Mouse (Mus musculus) forelimb bud, embryonic 11.5 days (tissue): ENCODE measurements around the gene Setd5.

Experiments used
- DNase-seq: peaks from one replicate; pipeline ENCODE4 v3.0.0-alpha.2; 2012; ENCODE audit warnings: low read depth, low spot score

Gene Setd5

DNA sequence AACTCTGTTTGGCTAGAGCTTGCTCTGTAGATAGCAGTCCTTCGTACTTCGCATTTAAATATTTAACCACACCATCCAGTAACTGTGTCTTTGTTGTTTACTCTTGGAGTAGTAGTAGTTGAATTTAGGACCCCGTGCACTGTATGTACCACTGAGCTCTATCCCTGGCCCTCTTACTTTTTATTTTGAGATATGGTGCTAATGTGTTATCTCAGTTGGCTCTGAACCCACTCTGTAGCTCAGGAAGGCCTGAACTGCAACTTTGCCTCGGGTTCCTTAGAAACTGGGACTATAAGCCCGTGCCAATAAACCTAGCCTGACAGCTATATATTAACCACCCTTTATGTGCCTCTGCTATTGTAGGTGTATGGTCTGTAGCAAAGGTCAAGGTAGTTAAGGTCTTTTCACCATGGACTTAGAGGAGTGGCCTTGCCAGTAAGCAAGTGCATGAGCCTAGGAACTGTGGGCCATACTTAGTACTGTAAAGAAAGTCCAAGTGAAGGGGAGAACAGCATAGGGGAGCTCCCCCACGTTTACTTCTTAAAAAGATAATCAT lies 22.5 kb upstream of the Setd5 start:
- DNase-seq = no peak

DNA sequence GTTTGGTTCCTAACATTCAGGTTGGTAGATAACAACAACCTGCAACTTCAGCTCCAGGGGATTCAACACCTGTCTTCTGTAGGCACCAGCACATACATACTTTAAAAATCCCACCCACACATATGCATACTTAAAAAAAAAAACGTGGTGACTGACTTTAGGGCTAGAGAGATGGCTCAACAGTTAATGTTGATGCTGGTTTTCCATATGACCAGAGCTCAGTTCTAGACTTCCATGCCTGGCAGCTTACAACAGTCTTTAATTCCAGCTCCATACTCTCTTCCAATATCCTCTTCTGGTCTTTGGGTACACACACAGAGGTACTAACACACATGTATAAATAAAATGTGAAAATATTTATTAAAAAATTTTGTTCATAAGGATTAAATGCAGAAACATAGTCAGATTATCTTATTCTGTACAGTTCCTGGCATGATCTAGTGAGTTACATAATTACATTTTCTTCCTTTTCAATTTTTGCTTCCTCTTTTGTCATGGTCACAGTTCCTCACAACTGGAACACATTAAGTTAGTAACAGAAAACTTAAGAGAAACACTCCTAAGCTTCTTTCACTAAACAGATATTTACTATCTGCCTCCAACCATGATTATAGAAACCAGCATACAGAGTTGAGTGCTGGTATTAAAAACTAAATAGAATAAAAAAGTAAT lies 16.1 kb upstream of the Setd5 start:
- DNase-seq = no peak

DNA sequence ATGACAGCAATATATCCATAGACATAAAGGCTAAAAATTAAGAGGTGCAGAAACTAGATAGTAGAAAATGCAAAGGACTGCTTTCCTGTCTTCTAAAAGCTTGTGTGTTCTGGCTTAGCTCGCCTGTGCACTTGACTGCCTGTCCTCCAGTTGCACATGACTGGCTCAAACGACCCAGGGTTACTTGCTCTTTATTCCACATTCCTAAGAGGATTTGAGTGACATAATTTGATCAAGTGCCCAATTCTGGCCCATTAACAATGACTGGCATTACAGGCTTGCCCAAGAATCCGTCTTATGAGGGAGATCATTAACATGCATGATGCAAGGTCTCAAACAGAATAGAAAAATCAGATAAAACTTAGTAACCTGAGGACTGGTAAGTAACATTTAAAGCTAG lies 14.9 kb upstream of the Setd5 start:
- no peak for DNase-seq

DNA sequence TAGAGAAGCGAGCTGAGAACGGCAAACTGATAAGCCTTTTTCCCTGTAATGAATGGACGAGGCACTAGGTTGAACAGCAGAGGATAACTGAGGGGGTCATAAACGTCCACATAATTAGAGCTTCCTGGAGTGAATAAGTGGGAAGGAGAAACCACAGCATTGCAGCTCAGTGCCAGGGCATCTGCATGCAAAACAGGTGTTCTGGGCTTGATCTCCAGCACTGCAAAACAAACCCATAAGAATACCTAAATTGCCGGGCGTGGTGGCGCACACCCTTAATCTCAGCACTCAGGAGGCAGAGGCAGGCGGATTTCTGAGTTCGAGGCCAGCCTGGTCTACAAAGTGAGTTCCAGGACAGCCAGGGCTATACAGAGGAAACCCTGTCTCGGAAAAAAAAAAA lies 13.8 kb upstream of the Setd5 start:
- no peak for DNase-seq

DNA sequence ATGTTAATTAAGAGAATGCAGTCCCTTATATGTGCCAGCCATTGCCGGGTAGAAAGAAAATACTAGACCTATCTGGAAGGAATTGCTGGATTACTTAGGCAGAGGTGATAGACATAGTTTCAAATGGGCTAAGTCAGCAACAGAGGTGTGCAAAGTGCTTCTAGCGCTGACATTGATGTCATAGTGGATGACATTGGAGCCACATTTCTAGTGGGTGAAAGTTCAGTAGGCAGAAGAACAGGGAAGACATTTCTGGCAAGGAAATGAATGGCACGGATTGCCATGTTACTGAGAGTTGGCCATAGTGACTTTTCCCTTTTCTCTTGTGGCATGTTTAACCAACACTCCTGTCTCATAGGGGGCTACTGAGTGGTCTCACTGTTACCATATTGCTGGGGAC lies 12.0 kb upstream of the Setd5 start:
- no peak for DNase-seq

DNA sequence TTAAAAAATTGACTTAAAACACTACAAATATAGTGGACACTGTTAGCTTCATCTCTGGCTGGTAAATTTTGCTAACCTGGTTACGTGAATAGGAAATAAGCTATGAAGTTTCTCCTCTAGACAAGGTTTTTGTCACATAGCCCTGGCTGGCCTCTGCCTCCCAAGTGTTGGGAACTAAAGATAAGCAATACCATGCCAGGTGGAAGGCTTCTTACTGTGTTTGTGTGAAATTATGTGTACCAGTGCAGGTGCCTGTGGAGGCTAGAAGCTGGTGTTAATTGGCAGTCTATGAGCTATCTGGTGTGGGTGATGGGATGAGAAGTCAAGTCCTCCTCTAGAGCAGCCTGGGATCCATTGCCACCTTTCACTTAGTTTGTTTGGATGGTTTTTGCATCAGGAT lies 8.0 kb upstream of the Setd5 start:
- no peak for DNase-seq

DNA sequence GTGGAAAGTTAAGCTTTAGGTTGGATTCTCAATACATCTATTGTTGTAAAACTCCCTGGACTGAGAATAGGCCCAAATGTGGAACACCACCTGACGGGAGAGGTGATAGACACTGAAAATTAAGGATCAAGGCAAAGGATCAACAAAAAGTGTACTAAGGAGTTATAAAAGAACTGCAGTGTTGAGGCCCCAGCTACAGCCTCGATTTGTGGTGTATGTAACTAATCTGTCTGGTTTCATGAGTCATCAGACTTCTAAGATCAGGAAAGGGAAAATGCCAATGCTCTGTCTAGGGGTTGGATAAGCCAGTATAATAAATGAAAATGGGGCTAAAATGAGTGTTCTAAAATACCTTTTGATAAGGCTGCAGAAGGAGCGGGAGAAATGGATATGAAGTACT lies 1.9 kb upstream of the Setd5 start:
- DNase-seq = no peak

DNA sequence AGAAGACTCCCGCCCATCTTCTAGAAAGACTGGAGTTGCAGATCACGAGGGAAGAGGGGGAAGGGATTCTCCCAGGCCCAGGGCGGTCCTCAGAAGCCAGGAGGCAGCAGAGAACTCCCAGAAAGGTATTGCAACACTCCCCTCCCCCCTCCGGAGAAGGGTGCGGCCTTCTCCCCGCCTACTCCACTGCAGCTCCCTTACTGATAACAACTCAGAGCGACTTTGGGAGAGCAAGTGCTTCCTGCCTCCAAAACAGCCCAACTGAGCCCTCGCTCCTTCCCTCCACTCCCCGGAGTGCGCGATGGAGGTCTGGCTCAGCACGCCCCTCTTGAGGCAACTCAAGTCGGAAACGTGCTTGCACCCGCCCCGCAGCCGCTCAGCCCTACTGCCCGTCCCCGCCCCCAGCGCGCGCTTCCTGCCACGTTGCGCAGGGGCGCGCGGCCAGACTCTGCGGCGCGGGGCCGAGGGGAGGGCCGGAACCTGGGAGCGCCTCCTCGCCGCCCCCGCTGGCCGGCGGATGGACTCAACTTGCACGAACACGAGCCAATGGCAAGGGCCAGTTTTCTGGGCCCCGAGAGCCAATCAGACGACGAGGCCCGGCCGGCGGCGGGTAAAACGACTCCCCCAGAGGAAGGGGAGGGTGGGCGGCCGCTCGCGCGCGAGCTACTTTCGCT lies 1.0 kb upstream of the Setd5 start:
- DNase-seq = peak; percentile 97

DNA sequence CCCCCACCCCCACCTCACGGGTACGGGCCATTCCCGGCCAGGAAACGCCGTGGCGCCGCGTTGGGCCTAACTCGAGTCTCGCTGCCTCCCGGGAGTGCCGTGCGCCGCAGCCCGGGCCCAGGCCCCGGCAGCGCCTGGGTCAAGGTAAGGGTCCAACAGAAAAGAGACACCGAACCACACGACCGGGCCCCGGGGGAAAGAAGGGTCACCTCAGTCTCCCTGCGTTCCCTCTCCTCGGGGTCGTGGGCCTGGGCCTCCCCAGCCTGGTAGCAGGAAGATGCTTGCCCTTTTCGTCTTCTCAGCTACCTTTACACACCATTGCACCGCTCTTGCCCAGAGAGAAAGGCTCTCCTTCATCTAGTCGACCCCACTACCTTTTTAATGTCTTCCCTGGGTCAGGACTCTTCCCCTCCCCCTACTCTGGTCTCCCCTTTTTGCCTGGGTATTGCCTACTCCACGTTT lies 435 bp downstream of the Setd5 start:
- peak; percentile 29 for DNase-seq

DNA sequence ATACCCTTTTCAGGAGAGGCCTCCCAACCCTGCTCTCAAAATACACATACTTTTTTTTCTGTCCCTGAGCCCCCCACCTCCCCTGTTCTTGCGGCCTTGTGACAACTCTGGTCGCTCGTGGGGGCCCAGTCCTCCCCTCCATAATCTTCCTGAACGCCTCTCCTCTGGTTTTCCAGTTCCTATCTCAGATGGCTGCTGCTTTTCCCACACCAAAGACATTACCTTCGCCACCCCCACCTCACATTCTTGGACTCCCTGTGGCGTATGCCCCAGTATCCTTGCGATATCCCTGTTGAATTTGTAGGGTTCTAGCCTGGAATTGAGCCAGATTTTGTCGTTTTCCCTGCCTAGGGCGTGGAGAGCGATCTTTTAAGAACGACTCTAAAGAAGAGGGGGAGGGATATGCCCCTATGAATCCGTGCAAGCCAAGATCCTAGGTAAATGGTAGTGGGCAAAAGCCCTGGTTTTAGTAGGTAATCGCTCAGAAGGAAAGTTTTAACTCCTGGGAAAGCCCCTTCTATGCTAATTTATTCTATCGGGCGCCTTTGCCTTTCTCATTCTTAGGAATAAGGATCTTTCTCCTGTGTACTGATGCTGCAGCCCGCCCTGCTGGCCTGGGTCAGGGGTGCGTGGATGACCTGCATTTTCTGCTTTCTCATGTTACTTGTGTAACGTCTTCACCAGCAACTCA lies 1.0 kb downstream of the Setd5 start:
- DNase-seq = peak; percentile 9

DNA sequence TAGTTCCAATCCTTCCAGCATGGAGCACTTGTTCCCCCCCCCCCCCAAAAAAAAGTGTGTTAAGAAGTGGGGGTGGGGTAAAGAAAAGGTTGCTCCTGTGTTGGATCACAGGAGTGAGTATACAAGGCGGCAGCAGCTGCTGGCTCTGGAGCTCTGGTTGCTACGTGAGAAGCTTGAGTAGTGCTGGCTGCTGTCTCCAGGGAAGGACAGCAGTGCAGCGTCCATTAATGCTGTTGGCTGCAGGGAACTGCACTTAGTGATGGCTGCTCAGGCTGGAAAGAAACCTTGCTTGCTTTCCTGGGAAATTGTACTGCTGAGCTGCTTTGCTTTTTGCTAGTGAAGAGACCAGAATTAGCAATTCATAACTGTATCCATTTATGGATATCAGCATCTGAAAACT lies 2.3 kb downstream of the Setd5 start:
- peak; percentile 40 for DNase-seq

DNA sequence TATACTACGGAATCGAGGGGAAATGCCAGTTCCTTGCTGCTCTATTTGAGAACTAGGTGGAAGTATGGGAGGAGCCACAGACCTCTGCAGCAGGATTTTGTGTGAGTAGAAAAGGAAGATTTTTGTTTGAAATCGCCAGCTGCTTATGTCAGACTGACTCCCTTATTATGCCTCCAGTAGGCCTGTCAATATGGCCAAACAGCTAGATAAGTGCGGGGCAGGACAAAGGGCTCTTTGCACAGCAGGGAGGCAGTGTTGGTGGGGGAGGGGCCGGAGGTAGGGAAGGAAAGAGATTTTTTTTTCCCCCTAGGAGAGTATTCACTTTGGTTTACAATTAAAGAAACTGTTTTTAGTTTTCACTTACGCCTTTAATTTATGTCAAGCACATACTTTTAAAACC lies 5.1 kb downstream of the Setd5 start:
- no peak for DNase-seq

DNA sequence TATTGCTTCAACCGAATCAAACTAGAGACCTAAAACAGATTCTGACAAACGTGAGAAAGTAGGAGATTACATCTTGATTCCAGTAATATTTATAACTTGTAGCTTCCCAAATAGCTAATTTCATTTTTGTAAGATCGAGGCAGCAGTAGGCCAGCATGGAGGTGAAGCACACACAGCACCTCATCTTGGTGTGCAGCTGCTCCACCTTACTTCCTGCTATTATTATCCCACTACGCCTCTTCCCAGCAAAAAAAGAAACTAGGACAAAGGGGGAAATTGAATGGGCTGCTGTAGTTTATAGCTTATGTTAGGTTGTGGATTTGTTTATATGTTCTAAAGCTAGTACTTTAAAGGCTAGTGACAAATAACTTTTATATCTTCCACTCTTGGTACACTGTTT lies 7.4 kb downstream of the Setd5 start:
- DNase-seq = no peak

DNA sequence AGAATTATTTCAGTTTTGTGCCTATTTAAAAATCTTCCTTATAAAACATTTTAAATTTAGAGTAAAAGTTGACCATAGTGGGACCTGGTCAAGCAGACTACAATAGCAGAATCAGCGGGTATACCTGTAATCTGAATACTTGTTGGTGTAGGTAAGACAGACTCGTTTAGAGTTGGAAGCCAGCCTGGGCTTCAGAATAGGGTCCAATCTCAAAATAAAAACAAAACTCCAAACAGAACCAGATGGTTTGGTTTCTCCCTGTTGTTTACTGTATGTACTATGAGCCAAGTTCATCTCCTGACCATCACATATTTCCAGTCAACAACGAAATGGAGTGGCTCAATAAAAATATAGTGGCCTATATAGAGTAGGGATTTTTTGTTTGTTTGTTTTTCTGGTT lies 16.0 kb downstream of the Setd5 start:
- DNase-seq = no peak

DNA sequence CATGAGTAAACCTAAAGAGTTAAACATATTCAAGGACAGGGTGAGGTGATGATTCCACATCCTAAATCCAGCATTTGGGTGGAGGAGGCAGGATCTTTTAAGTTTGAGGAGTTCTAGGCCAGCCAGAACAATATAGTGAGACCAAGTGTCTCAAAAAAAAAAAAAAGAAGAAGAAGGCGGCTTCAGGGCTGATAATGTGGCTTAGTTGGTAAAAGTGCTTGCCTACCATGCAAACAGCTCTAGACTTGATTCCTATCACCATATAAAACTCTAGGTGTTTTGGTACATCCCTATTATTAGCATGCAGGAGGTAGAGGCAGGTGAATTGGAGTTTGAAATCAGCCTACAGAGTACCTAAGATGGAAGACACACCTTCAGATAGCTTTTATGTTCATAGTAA lies 18.4 kb downstream of the Setd5 start:
- DNase-seq = no peak

DNA sequence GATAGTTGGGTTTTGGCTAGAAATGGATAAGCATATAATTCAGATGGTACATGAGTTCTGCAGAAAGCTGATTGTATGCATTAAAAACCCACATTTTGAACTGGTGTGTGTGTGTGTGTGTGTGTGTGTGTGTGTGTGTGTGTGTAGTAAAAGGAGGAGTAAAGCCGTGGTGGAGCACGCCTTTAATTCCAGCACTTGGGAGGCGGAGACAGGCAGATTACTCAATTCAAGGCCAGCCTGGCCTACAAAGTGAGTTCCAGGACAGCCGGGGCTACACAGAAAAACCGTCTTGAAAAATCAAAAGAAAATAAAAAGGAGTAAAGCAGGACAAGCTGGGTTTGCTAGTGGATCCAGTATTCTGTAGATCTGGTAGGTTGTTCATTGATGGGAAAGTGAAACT lies 20.5 kb downstream of the Setd5 start:
- no peak for DNase-seq

DNA sequence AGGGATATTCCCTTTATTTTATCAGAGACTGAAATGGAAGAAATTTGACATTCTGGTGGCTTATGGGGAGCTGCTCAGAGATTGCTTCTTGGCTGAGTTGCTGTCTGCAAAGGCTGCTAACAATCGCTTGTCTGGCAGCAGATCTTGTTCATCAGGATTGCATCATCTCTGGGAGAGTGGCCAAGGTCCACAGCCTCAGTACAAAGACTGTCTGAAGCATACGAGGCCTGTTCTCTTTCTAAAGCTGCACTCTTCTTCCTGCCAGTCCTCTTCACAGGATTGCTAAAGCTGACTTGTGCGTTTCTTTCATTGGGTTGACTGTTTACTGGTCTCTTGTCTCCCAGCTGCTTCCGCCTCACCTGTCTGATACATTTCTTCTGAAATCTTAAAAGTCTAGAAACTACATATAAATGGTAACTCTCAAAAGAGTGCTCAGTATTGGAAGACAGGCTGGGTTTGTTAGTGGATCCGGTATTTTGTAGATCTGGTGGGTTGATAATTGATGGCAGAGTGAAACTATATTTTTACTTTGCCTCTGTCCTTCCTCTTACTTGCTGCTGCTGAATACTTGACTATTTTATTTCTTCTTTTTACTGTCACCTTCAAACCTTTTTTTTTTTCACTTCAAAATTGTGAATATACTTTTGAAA lies 22.6 kb downstream of the Setd5 start:
- DNase-seq = no peak

DNA sequence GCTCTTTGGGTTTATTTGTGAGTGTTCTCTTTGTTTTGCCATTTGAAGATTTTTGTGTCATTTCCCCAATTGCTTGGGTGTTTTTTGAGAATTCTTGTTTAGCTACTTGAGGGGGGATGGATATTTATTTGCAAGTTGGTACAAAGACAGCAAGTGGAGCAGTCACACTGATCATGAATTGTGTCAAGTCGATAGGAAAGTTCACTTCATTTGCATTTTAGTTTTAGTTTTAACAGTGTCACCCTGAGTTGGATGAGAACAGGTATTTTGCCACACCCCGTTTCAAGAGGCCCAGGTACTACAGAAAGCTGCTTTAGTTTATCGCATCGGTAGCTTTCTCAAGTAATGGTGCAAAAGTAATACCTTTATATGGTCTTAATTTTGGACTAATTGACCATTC lies 25.4 kb downstream of the Setd5 start:
- no peak for DNase-seq

DNA sequence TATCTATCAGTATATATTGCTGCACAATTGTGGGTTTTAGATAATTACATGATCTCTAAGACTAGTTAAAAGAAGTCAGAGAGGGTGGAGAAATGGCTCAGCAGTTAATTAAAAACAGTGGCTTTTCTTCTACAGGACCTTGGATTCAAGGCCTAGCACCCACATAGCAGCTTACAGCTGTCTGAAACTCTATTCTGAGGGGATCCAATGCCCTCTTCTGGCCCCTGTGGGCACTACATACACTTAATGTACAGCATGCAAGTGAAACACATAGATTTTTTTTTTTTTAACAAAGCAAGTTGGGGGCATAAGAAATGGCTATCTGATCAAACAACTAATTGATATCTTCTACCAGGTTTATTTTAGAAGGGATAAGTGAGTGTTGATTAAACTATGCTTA lies 26.6 kb downstream of the Setd5 start:
- peak; percentile 61 for DNase-seq

DNA sequence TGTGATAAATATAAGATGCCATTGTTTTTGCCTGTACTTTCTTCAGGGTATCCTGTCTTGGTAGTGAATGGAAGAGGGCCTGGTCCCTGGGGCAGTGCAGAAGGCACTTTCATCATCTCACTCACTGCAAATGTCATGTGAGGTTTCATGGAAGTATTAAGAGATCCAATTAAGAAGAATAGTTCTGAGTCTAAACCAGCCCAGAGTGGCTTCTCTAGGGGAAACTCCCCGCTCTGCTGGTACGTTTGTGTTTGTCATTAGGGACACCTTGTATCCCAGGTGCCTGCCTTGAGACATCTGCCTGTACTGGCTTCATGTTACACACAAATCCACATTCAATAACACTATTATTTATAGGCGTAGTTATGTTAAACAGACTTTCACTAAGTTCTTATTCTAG lies 32.2 kb downstream of the Setd5 start:
- DNase-seq = no peak

DNA sequence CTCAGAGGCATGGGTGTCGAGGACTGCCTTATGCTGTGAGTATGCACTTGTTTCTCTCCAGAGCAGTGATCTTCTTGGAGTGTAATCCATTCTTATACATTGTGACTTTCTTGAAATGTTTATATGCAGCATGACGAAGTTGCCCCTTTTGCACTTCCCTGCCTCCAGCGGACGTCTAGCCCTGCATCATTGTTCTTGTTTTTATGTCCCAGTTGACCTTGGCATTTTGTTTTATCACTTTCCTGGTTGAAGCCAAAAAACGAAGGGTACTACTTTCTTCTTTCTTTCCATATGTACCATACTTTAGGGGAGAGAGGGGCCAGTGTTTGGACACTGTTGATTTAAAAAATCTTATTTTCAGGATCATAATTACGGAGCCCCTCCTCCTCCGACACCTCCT lies 32.8 kb downstream of the Setd5 start:
- DNase-seq = no peak

DNA sequence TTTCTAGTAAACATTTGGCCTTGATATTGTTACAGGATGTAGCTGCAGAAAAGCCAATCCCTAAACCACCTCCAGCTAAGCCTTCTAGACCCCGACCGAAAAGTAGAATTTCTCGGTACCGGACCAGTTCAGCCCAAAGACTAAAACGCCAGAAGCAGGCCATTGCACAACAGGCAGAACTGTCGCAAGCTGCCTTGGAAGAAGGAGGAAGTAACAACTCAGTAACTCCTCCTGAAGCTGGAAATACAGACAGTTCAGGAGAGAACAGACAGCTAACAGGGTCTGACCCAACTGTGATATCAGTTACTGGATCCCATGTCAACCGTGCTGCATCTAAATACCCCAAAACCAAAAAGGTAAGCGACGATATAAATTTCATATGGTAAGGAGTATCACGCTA lies 43.6 kb downstream of the Setd5 start:
- no peak for DNase-seq
